Mouse (Mus musculus) midbrain, embryonic 15.5 days (tissue): ENCODE results near the gene Sc5d. TPM values are rescaled to one million over a fixed set of nuclear protein-coding genes. Genes with fewer than 3 reads are reported as not detected.

Experiments used
- ATAC-seq: fragments of 200-750 bp; cut with Nextera tagmentation; replicated peaks from 2 replicates; pipeline ENCODE4 v1.8.0; 2017; ENCODE audit warnings: moderate TSS enrichment
- H3K27ac ChIP-seq: fragments of 300-500 bp; sonication (generic); 2 replicates; pipeline ENCODE4 v1.5.1; 2015; ENCODE audit warnings: mild to moderate bottlenecking, inconsistent platforms
- H3K27me3 ChIP-seq: fragments of 300-500 bp; sonication (generic); replicated peaks from 2 replicates; pipeline ENCODE4 v1.6.1; 2015; ENCODE audit warnings: inconsistent platforms
- H3K36me3 ChIP-seq: fragments of 300-500 bp; sonication (generic); replicated peaks from 2 replicates; pipeline ENCODE4 v1.6.1; 2015; ENCODE audit warnings: inconsistent platforms
- H3K4me1 ChIP-seq: fragments of 300-500 bp; sonication (generic); 2 replicates; pipeline ENCODE4 v1.6.1; 2015; ENCODE audit warnings: inconsistent platforms
- H3K4me2 ChIP-seq: fragments of 300-500 bp; sonication (generic); 2 replicates; pipeline ENCODE4 v1.6.1; 2015; ENCODE audit warnings: inconsistent platforms, mild to moderate bottlenecking, moderate library complexity
- H3K4me3 ChIP-seq: fragments of 300-500 bp; sonication (generic); 2 replicates; pipeline ENCODE4 v1.5.1; 2015; ENCODE audit warnings: mild to moderate bottlenecking, inconsistent platforms
- H3K9ac ChIP-seq: fragments of 300-500 bp; sonication (generic); 2 replicates; pipeline ENCODE4 v1.6.1; 2015; ENCODE audit warnings: mild to moderate bottlenecking, inconsistent platforms
- H3K9me3 ChIP-seq: fragments of 300-500 bp; sonication (generic); 2 replicates; pipeline ENCODE4 v1.6.1; 2016; ENCODE audit warnings: inconsistent platforms
- WGBS: fragments of 180-500 bp; shearing (Covaris S2); methylation state at CpG from one replicate; pipeline ENCODE4 v1.1.7; 2015; ENCODE audit warnings: mixed read lengths; 5-methylcytosine and 5-hydroxymethylcytosine counted together
- polyA plus RNA-seq: library from polyadenylated mRNA; unstranded; fragments of >200 nt; fragmentation: Nextera tagmentation; extraction: Ambion mirVana; gene quantifications from 2 replicates; pipeline ENCODE4 v1.2.1, GENCODE M21; 2015

The Sc5d gene
- polyA plus RNA-seq, 1 experiment from 2014 or later: 74.4 TPM

- no peaks in the 10 kb centered on the region for H3K9me3 ChIP-seq
- WGBS: 77% methylated on average over 5 of the region's 5 CpGs
Observed at GRCm38 (mm10) chr9:42244173-42244572, 19.9 kb downstream of the Sc5d start.

DNA sequence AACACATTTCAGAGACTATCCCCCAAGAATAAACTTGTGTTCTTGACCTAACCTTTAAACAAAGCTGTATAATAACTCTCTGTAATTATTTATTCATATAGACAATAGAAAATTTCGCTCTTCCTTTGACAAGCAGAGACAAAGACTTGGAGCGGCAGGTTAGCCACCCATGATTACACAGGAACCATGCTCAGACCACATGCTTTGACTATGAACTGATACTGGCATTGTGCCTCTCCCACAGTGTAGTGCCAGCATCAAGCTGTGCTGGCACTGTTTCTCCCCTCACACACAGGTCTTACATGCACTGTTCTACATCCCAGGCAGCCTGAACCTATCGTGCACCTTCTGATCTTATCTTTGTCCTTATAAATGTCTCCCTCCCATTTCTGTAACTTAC, 23.0 kb downstream of the Sc5d start:
- H3K4me1 ChIP-seq: peaks cover 10% of the 10 kb centered on the region
- no peaks in the 10 kb centered on the region for H3K9me3 ChIP-seq
- WGBS: 52% methylated on average over 3 of the region's 3 CpGs
- H3K4me3 ChIP-seq: no peak overlapping the region
- no peaks in the 10 kb centered on the region for H3K27me3 ChIP-seq
- H3K4me2 ChIP-seq: 0 out of 2 replicates have a peak overlapping the region, but pooled peaks have one; percentile 17
- no peaks in the 10 kb centered on the region for H3K36me3 ChIP-seq
- ATAC-seq: peak; percentile 82
- peak overlapping the region; percentile 15; the same call in 1 of the 2 replicates for H3K27ac ChIP-seq
- H3K9ac ChIP-seq: no peak overlapping the region

More at GRCm38 (mm10) chr9:42244173-42244572, 19.9 kb downstream of the Sc5d start:
- peaks cover 10% of the 10 kb centered on the region for H3K4me1 ChIP-seq
- H3K4me2 ChIP-seq: no peak overlapping the region
- no peaks in the 10 kb centered on the region for H3K36me3 ChIP-seq
- H3K27me3 ChIP-seq: no peaks in the 10 kb centered on the region
- no peak for ATAC-seq
- H3K4me3 ChIP-seq: no peak overlapping the region
- no peak overlapping the region for H3K9ac ChIP-seq
- H3K27ac ChIP-seq: no peak overlapping the region

DNA sequence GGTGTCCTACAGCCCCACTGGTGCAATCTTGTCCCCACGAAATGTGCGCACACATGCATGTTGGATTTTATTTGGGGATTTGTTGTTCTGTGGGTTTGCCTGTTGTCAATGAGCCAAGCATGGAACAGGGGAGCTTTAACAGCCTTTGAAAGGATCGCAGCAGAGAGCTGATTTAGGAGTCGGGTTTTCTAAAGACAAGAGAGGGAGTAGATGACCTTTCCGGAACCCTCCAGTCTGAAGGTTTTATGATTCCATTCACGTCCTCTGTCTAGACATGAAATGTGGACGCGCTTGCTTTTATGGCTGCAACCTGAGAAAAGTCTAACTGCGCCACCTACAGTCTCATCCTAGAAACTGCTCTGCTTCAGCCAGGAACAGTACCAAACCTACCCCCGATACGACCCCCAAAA, 23.5 kb downstream of the Sc5d start:
- Histone ChIP-seq H3K27me3 (no peaks in the 10 kb centered on the region), H3K9me3 (no peaks in the 10 kb centered on the region), H3K4me1 (peaks cover 10% of the 10 kb centered on the region), H3K9ac (no peak overlapping the region), H3K4me2 (peak overlapping the region; percentile 17; the same call in 1 of the 2 replicates), H3K27ac (peak overlapping the region; percentile 67), H3K4me3 (no peak overlapping the region), H3K36me3 (no peaks in the 10 kb centered on the region)
- peak; percentile 79 for ATAC-seq
- WGBS: 12% methylated on average over 11 of the region's 11 CpGs

DNA sequence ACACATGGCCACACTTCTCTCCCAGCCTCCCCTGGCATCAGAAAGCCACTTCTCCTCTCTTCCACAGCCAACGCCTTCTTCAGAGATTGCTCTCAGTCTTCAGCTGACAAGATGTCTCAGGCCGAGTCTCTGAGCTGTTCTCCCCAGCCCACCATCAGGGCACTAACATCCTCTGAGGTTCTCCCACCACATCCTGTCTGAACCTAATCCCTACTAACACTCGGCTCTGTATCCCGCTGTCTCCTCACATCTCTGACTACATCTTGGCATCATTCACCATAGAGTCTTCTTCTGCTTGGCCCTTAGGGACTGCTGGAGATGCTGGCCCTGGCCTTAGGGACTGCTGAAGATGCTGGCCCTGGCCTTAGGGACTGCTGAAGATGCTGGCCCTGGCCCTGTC, 25.2 kb downstream of the Sc5d start:
- Histone ChIP-seq H3K27me3 (no peaks in the 10 kb centered on the region), H3K4me3 (no peak overlapping the region), H3K4me2 (no peak overlapping the region), H3K27ac (no peak overlapping the region), H3K9me3 (no peaks in the 10 kb centered on the region), H3K4me1 (peaks cover 10% of the 10 kb centered on the region), H3K9ac (no peak overlapping the region), H3K36me3 (no peaks in the 10 kb centered on the region)
- ATAC-seq: no peak
- WGBS: 87% methylated on average over 4 of the region's 4 CpGs

DNA sequence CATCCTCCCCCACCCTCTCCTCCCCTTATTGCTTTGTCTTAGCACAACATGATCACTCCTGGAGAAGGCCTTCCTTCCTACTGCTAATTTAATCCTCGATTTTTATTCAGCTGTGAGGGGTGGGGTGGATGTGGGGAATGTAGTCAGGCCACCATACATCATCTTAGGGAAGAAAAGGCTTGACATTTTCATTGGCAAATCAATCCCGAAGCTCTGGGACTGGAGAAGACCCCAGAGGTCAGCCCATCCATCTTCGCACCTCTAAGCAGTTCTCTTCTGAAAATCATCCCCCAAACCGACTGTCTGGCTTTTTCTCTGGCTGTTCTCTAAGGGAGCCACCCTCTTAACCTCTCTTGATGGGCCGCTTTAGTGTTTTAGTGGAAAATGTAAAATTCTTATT, 32.9 kb downstream of the Sc5d start:
- no peaks in the 10 kb centered on the region for H3K4me1 ChIP-seq
- no peaks in the 10 kb centered on the region for H3K27me3 ChIP-seq
- H3K4me2 ChIP-seq: no peak overlapping the region
- no peak overlapping the region for H3K9ac ChIP-seq
- no peaks in the 10 kb centered on the region for H3K9me3 ChIP-seq
- H3K36me3 ChIP-seq: no peaks in the 10 kb centered on the region
- ATAC-seq: no peak
- no peak overlapping the region for H3K4me3 ChIP-seq
- no peak overlapping the region for H3K27ac ChIP-seq
- WGBS: 65% methylated on average over 5 of the region's 5 CpGs

DNA sequence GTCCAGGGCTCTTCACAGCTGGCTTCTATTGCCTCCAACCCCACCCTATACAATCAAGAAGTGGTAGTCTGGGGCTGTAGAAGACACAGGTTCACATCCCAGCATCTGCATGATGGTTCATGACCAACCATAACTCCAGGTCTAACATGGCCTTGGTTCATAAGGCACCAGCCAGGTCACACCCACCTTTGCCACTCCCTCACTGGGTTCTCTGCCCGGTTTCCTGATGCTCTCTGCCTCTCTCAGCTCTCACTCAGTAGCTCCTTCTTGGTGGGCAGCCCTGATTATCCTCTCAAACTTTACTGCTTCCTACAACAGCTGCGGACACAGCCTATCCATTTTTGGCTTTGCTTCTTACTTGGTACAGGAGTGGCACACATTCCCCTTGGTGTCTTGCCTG, 33.7 kb downstream of the Sc5d start:
- no peak for ATAC-seq
- H3K27me3 ChIP-seq: no peaks in the 10 kb centered on the region
- H3K36me3 ChIP-seq: no peaks in the 10 kb centered on the region
- H3K27ac ChIP-seq: no peak overlapping the region
- WGBS: 93% methylated on average over 2 of the region's 2 CpGs
- H3K4me3 ChIP-seq: no peak overlapping the region
- H3K4me2 ChIP-seq: no peak overlapping the region
- no peaks in the 10 kb centered on the region for H3K9me3 ChIP-seq
- H3K4me1 ChIP-seq: no peaks in the 10 kb centered on the region
- no peak overlapping the region for H3K9ac ChIP-seq

- Histone ChIP-seq H3K4me3 (no peak overlapping the region), H3K4me1 (no peaks in the 10 kb centered on the region), H3K4me2 (no peak overlapping the region), H3K36me3 (no peaks in the 10 kb centered on the region), H3K27me3 (no peaks in the 10 kb centered on the region), H3K9ac (no peak overlapping the region), H3K9me3 (no peaks in the 10 kb centered on the region), H3K27ac (no peak overlapping the region)
- ATAC-seq: no peak
- 69% methylated on average over 12 of the region's 12 CpGs for WGBS
Observed at GRCm38 (mm10) chr9:42229465-42230110, 34.5 kb downstream of the Sc5d start.

- Histone ChIP-seq H3K27me3 (no peaks in the 10 kb centered on the region), H3K4me1 (no peaks in the 10 kb centered on the region), H3K9me3 (no peaks in the 10 kb centered on the region), H3K27ac (no peak overlapping the region), H3K9ac (no peak overlapping the region), H3K4me3 (no peak overlapping the region), H3K4me2 (no peak overlapping the region), H3K36me3 (no peaks in the 10 kb centered on the region)
- ATAC-seq: no peak
- 82% methylated on average over 1 of the region's 1 CpGs for WGBS
Observed at GRCm38 (mm10) chr9:42227804-42228203, 36.3 kb downstream of the Sc5d start.

DNA sequence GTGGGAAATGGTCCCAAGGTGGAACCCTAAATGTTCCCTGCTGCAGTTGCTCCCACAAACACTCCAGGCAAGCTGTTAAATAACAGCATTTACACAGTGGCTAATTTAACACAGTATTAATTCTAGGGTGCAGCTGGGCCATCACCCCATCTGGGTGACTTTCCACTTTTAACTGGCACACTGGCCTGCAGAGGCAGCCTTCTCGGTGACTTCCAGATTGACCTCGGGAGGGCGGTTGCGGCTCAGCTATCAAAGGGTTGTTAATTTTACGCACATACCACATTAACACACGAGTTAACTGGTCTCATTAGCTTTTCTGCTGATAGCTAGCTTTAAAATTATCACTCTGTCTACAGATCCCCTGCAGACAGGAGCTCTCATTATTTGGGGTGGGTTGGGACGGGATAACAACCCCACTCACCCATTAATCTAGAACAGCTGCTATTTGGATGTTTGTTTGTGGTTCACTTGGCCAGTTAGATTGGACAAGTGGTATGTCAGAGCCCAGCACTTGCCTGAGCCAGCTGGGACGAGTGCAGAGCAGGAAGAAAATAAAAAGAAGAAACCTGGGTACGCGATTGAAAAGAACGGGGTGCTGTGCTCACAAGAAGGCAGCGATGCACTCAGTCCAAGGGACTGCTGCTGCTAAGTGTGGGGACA, 44.9 kb downstream of the Sc5d start:
- no peak overlapping the region for H3K27ac ChIP-seq
- H3K9ac ChIP-seq: no peak overlapping the region
- no peak for ATAC-seq
- H3K9me3 ChIP-seq: no peaks in the 10 kb centered on the region
- no peaks in the 10 kb centered on the region for H3K27me3 ChIP-seq
- H3K36me3 ChIP-seq: no peaks in the 10 kb centered on the region
- H3K4me1 ChIP-seq: no peaks in the 10 kb centered on the region
- H3K4me2 ChIP-seq: no peak overlapping the region
- 69% methylated on average over 12 of the region's 12 CpGs for WGBS
- H3K4me3 ChIP-seq: no peak overlapping the region

DNA sequence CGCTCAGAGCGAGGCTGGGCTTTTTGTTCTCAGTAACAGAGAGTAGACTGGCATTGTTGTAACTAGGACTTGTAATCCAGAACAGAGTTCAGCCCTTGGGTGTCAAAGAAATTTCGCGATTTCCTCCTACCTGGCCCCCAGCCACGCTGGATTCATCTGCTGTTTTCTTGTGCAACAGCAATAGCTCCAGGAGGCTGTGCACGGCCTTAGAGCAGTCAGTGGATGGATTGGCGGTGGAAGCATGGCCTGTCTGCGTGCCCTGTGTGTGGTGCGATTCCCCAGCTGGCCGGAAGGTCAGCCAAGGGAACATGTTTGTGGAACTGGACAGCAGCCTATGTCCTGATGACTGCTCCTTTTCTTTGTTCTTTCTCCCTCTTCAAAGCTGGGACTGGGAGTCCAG, 46.4 kb downstream of the Sc5d start:
- H3K4me2 ChIP-seq: no peak overlapping the region
- no peaks in the 10 kb centered on the region for H3K9me3 ChIP-seq
- H3K9ac ChIP-seq: no peak overlapping the region
- ATAC-seq: no peak
- H3K4me1 ChIP-seq: no peaks in the 10 kb centered on the region
- no peak overlapping the region for H3K4me3 ChIP-seq
- H3K36me3 ChIP-seq: no peaks in the 10 kb centered on the region
- H3K27me3 ChIP-seq: no peaks in the 10 kb centered on the region
- H3K27ac ChIP-seq: no peak overlapping the region
- WGBS: 74% methylated on average over 10 of the region's 10 CpGs

DNA sequence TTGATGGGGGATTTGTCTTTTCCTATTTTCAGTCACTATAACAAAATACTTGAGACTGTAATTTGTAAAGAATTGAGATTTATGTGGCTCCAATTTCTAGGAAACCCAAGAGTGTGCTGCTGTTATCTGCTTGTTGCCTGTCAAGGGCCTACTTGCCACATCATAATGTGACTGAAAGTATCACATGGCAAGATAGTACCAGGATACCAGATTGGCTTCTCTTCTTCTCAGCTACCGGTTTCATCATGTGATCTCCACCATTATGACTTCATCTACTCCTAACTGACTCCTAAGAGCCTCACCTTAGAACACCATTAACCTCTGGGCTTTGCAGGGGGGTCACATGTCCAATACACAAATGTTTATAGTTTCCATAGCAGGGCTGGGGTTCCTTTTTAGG, 49.9 kb downstream of the Sc5d start:
- no peak for ATAC-seq
- Histone ChIP-seq H3K4me1 (no peaks in the 10 kb centered on the region), H3K4me2 (no peak overlapping the region), H3K27ac (no peak overlapping the region), H3K4me3 (no peak overlapping the region), H3K27me3 (no peaks in the 10 kb centered on the region), H3K36me3 (no peaks in the 10 kb centered on the region), H3K9ac (no peak overlapping the region), H3K9me3 (no peaks in the 10 kb centered on the region)
- 76% methylated on average over 1 of the region's 1 CpGs for WGBS

GRCm38 (mm10) chr9:42213142-42213541, 50.9 kb downstream of the Sc5d start:
- H3K4me1 ChIP-seq: no peaks in the 10 kb centered on the region
- H3K4me3 ChIP-seq: no peak overlapping the region
- H3K4me2 ChIP-seq: no peak overlapping the region
- no peak overlapping the region for H3K9ac ChIP-seq
- H3K27ac ChIP-seq: no peak overlapping the region
- no peaks in the 10 kb centered on the region for H3K27me3 ChIP-seq
- no peak for ATAC-seq
- no peaks in the 10 kb centered on the region for H3K36me3 ChIP-seq
- WGBS: 90% methylated on average over 1 of the region's 1 CpGs
- no peaks in the 10 kb centered on the region for H3K9me3 ChIP-seq

GRCm38 (mm10) chr9:42209666-42210065, 54.4 kb downstream of the Sc5d start:
- Histone ChIP-seq H3K27me3 (no peaks in the 10 kb centered on the region), H3K27ac (no peak overlapping the region), H3K36me3 (no peaks in the 10 kb centered on the region), H3K4me2 (no peak overlapping the region), H3K4me3 (no peak overlapping the region), H3K9me3 (no peaks in the 10 kb centered on the region), H3K9ac (no peak overlapping the region), H3K4me1 (no peaks in the 10 kb centered on the region)
- WGBS: 90% methylated on average over 6 of the region's 6 CpGs
- no peak for ATAC-seq
